Mouse (Mus musculus) midbrain, embryonic 12.5 days (tissue): ENCODE measurements at regions not wholly inside any gene's neighbourhood (a gene's known extent, or its start where the extent isn't known, plus 50 kb on each side); places are given as distances from the start of the nearest gene placed in this dataset.
A peak's percentile ranks its signal among the peaks of the same experiment; 100 is the strongest.

Experiments used
- ATAC-seq: fragments of 200-750 bp; cut with Nextera tagmentation; 2 replicates; pipeline ENCODE4 v1.8.0; 2017; ENCODE audit warnings: low read depth, moderate TSS enrichment, moderate library complexity; ENCODE audit not compliant: low FRiP score
- H3K27ac ChIP-seq: fragments of 300-500 bp; sonication (generic); replicated peaks from 2 replicates; pipeline ENCODE4 v1.5.1; 2016; ENCODE audit warnings: mild to moderate bottlenecking
- H3K27me3 ChIP-seq: fragments of 300-500 bp; sonication (generic); 2 replicates; pipeline ENCODE4 v1.6.1; 2016; ENCODE audit warnings: mild to moderate bottlenecking
- H3K36me3 ChIP-seq: fragments of 300-500 bp; sonication (generic); 2 replicates; pipeline ENCODE4 v1.6.1; 2016
- H3K4me1 ChIP-seq: fragments of 300-500 bp; sonication (generic); 2 replicates; pipeline ENCODE4 v1.6.1; 2016
- H3K4me2 ChIP-seq: fragments of 300-500 bp; sonication (generic); replicated peaks from 2 replicates; pipeline ENCODE4 v1.6.1; 2016; ENCODE audit warnings: mild to moderate bottlenecking, moderate library complexity
- H3K4me3 ChIP-seq: fragments of 300-500 bp; sonication (generic); 2 replicates; pipeline ENCODE4 v1.5.1; 2016; ENCODE audit warnings: mild to moderate bottlenecking
- H3K9ac ChIP-seq: fragments of 300-500 bp; sonication (generic); replicated peaks from 2 replicates; pipeline ENCODE4 v1.6.1; 2016; ENCODE audit warnings: mild to moderate bottlenecking, moderate library complexity
- H3K9me3 ChIP-seq: fragments of 300-500 bp; sonication (generic); 2 replicates; pipeline ENCODE4 v1.6.1; 2016; ENCODE audit warnings: mild to moderate bottlenecking
- WGBS: fragments of 180-500 bp; shearing (Covaris S2); methylation state at CpG from one replicate; pipeline ENCODE4 v1.1.7; 2016; 5-methylcytosine and 5-hydroxymethylcytosine counted together

GRCm38 (mm10) chr15:11697060-11697459, 210.0 kb downstream of the Npr3 start:
- 35% methylated on average over 3 of the region's 3 CpGs for WGBS

GRCm38 (mm10) chr15:11693772-11694270, 213.3 kb downstream of the Npr3 start:
- Histone ChIP-seq H3K4me2 (no peak overlapping the region), H3K4me1 (no peaks in the 10 kb centered on the region), H3K9me3 (no peaks in the 10 kb centered on the region), H3K27ac (no peak overlapping the region), H3K9ac (no peak overlapping the region), H3K4me3 (no peak overlapping the region), H3K27me3 (no peaks in the 10 kb centered on the region), H3K36me3 (no peaks in the 10 kb centered on the region)
- WGBS = 70% methylated on average over 14 of the region's 14 CpGs
- no peak for ATAC-seq

More at GRCm38 (mm10) chr15:11697060-11697459, 210.0 kb downstream of the Npr3 start:
- Histone ChIP-seq H3K9me3 (no peaks in the 10 kb centered on the region), H3K9ac (no peak overlapping the region), H3K4me2 (no peak overlapping the region), H3K27ac (no peak overlapping the region), H3K4me1 (no peaks in the 10 kb centered on the region), H3K27me3 (no peaks in the 10 kb centered on the region), H3K36me3 (no peaks in the 10 kb centered on the region), H3K4me3 (no peak overlapping the region)
- no peak for ATAC-seq

GRCm38 (mm10) chr15:11664839-11665379, 242.2 kb downstream of the Npr3 start:
- Histone ChIP-seq H3K9ac (no peak overlapping the region), H3K36me3 (no peaks in the 10 kb centered on the region), H3K27me3 (no peaks in the 10 kb centered on the region), H3K4me3 (no peak overlapping the region), H3K9me3 (no peaks in the 10 kb centered on the region), H3K4me1 (no peaks in the 10 kb centered on the region), H3K4me2 (no peak overlapping the region), H3K27ac (no peak overlapping the region)
- 86% methylated on average over 5 of the region's 5 CpGs for WGBS
- no peak for ATAC-seq

DNA sequence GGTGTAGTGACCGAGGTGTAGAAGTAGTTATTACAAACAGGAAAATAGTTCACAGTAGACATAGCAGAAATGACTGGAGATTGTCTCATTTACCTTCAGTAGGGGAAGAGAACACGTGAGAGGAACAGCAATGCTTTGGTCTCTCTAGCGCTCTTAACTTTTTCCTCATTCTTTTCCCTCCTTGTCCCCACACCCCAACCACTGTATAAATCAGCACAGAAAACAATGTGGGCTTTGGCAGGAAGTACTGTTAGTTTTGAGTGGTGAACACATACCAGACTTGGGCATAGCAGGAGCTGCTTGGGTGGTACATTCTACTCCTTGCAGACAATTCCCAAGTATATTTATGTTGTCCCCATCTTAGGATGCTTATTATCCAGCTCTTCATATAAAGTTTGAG, 251.9 kb downstream of the Npr3 start:
- Histone ChIP-seq H3K27me3 (no peaks in the 10 kb centered on the region), H3K4me1 (no peaks in the 10 kb centered on the region), H3K4me2 (no peak overlapping the region), H3K9me3 (no peaks in the 10 kb centered on the region), H3K27ac (no peak overlapping the region), H3K4me3 (no peak overlapping the region), H3K9ac (no peak overlapping the region), H3K36me3 (no peaks in the 10 kb centered on the region)
- 90% methylated on average over 3 of the region's 3 CpGs for WGBS
- no peak for ATAC-seq

DNA sequence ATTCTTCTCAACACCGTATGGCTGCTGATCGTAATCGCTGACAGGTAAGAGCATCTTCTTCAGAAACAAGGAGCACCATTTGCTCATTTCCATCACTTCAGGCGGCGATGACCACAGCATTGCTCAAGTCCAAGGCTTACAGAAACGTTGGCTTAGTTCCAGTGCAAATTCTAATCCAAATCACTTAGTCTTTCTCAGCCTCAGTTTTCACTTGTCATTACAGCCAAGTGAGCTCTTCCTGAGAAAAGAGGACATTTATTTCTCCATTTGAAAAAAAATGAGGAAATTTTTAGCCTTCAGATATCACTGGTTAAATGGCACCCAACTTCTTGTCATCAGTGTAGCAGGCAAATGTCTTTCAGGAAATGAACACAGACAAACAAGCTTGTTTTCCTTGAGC, 246.8 kb upstream of the Tars start:
- ATAC-seq = no peak
- Histone ChIP-seq H3K4me2 (no peak overlapping the region), H3K27me3 (no peaks in the 10 kb centered on the region), H3K9ac (no peak overlapping the region), H3K9me3 (no peaks in the 10 kb centered on the region), H3K4me1 (no peaks in the 10 kb centered on the region), H3K27ac (no peak overlapping the region), H3K4me3 (no peak overlapping the region), H3K36me3 (no peaks in the 10 kb centered on the region)
- WGBS = 92% methylated on average over 6 of the region's 6 CpGs

DNA sequence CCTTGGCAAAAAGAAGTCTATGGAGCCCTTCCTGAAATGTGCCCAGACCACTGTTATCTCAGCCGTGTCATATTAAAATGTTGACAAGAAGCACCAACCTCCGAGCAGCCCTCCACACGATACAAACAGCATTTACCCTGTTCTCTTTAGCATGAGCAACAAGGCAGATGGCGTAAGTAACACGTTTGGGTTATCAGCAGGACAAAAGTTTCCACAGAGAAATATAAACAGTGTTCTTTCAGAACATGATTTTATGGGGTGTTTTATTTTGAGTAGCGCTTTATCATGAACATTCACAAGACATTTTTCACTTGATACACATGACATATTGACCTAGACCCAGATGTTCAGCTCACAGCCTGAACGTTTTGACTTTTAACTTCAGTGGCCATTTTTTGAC, 245.3 kb upstream of the Tars start:
- Histone ChIP-seq H3K9me3 (no peaks in the 10 kb centered on the region), H3K9ac (no peak overlapping the region), H3K36me3 (no peaks in the 10 kb centered on the region), H3K4me1 (no peaks in the 10 kb centered on the region), H3K4me2 (no peak overlapping the region), H3K4me3 (no peak overlapping the region), H3K27me3 (no peaks in the 10 kb centered on the region), H3K27ac (no peak overlapping the region)
- WGBS = 86% methylated on average over 7 of the region's 7 CpGs
- ATAC-seq = no peak

GRCm38 (mm10) chr15:11630654-11631053, 231.2 kb upstream of the Tars start:
- Histone ChIP-seq H3K9ac (no peak overlapping the region), H3K4me1 (no peaks in the 10 kb centered on the region), H3K36me3 (no peaks in the 10 kb centered on the region), H3K4me3 (no peak overlapping the region), H3K9me3 (no peaks in the 10 kb centered on the region), H3K27ac (no peak overlapping the region), H3K4me2 (no peak overlapping the region), H3K27me3 (no peaks in the 10 kb centered on the region)
- no peak for ATAC-seq
- WGBS = 78% methylated on average over 2 of the region's 2 CpGs

DNA sequence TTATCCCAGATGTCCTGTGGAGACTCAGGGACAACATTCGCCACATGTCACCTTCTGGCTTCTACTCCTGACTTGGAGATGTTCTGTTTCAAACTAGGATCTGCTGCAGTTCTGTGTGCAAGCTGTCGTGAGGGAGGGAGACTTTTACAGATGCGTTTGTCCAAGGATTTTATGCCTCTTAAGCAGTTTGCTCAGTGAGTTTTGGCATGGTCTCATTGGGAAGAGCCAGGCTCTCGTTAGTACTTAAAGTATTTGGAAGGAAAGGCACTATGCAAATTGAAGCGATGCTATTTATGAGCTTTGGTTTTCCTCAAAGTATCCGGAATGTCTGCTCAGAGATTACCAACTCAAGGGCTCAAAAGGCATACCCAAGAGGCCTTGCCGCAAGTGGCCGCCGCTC, 227.0 kb upstream of the Tars start:
- no peak overlapping the region for H3K27ac ChIP-seq
- ATAC-seq = no peak
- WGBS = 81% methylated on average over 9 of the region's 9 CpGs

GRCm38 (mm10) chr15:11612416-11612815, 213.0 kb upstream of the Tars start:
- 65% methylated on average over 3 of the region's 3 CpGs for WGBS
- ATAC-seq = no peak

More for the DNA sequence above, 227.0 kb upstream of the Tars start:
- H3K36me3 ChIP-seq = no peaks in the 10 kb centered on the region
- H3K27me3 ChIP-seq = no peaks in the 10 kb centered on the region
- H3K4me1 ChIP-seq = no peaks in the 10 kb centered on the region
- no peak overlapping the region for H3K4me2 ChIP-seq
- H3K4me3 ChIP-seq = no peak overlapping the region
- H3K9me3 ChIP-seq = no peaks in the 10 kb centered on the region
- H3K9ac ChIP-seq = no peak overlapping the region

GRCm38 (mm10) chr15:11610043-11610670, 210.7 kb upstream of the Tars start:
- no peak overlapping the region for H3K4me2 ChIP-seq
- no peaks in the 10 kb centered on the region for H3K9me3 ChIP-seq
- WGBS = 38% methylated on average over 3 of the region's 3 CpGs
- H3K27ac ChIP-seq = no peak overlapping the region
- no peak overlapping the region for H3K9ac ChIP-seq
- no peaks in the 10 kb centered on the region for H3K36me3 ChIP-seq
- no peaks in the 10 kb centered on the region for H3K27me3 ChIP-seq
- 0 out of 2 replicates have a peak, but pooled peaks have one; percentile 56 for ATAC-seq
- H3K4me3 ChIP-seq = no peak overlapping the region
- no peaks in the 10 kb centered on the region for H3K4me1 ChIP-seq

More at GRCm38 (mm10) chr15:11612416-11612815, 213.0 kb upstream of the Tars start:
- Histone ChIP-seq H3K4me2 (no peak overlapping the region), H3K9ac (no peak overlapping the region), H3K9me3 (no peaks in the 10 kb centered on the region), H3K27ac (no peak overlapping the region), H3K4me1 (no peaks in the 10 kb centered on the region), H3K4me3 (no peak overlapping the region), H3K36me3 (no peaks in the 10 kb centered on the region), H3K27me3 (no peaks in the 10 kb centered on the region)

- Histone ChIP-seq H3K27me3 (no peaks in the 10 kb centered on the region), H3K36me3 (no peaks in the 10 kb centered on the region), H3K27ac (no peak overlapping the region), H3K9me3 (no peaks in the 10 kb centered on the region), H3K4me2 (no peak overlapping the region), H3K4me1 (no peaks in the 10 kb centered on the region), H3K4me3 (no peak overlapping the region), H3K9ac (no peak overlapping the region)
- no peak for ATAC-seq
Observed at GRCm38 (mm10) chr15:11607489-11607888, 208.0 kb upstream of the Tars start.

DNA sequence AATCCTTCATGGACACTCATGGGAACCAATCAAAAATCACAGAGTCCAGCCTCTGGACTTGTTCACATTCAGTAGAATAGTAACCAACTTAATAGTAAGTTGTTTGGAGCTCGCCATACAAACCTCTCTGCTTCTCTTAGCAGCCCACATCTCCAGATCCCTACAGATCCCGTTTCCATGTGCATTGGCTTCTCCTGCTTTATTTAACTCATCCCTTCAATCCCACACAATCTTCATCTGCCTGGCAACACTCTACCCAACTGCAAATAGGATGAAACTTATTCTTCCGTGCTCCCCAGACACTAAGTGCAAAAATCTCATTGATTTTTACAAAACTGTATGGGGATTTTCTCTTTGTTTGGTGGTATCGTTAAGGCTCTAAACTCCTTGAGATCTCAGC, 206.2 kb upstream of the Tars start:
- no peaks in the 10 kb centered on the region for H3K27me3 ChIP-seq
- no peak overlapping the region for H3K4me3 ChIP-seq
- H3K9me3 ChIP-seq = no peaks in the 10 kb centered on the region
- no peaks in the 10 kb centered on the region for H3K36me3 ChIP-seq
- no peak overlapping the region for H3K4me2 ChIP-seq
- H3K4me1 ChIP-seq = no peaks in the 10 kb centered on the region
- no peak overlapping the region for H3K9ac ChIP-seq
- no peak overlapping the region for H3K27ac ChIP-seq
- no peak for ATAC-seq
- 88% methylated on average over 4 of the region's 4 CpGs for WGBS

DNA sequence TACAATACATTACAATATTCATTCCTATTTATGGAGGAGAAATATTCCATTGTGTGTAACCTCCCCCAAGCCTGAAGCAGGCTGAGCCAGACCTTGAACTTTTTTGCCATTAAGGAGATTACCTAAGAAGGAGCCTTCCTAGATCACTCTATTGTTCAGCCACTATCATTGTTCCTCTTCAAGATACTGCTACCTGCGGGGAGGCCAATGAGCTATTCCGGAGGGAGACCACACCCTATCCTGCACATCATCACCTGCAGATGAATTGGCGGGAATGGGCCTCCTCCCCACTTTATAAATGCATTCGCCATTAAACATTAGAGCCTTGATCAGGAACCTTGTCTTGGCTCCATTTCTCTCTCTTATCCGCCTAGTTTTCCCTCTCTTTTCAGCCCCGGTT, 197.6 kb upstream of the Tars start:
- H3K4me2 ChIP-seq = no peak overlapping the region
- H3K4me1 ChIP-seq = no peaks in the 10 kb centered on the region
- WGBS = 88% methylated on average over 6 of the region's 6 CpGs
- no peak overlapping the region for H3K9ac ChIP-seq
- H3K9me3 ChIP-seq = no peaks in the 10 kb centered on the region
- no peak overlapping the region for H3K27ac ChIP-seq
- no peak for ATAC-seq
- no peaks in the 10 kb centered on the region for H3K27me3 ChIP-seq
- no peak overlapping the region for H3K4me3 ChIP-seq
- no peaks in the 10 kb centered on the region for H3K36me3 ChIP-seq
